Mouse (Mus musculus) forebrain, embryonic 16.5 days (tissue): ENCODE results near the gene Mospd2. TPM values are rescaled to one million over a fixed set of nuclear protein-coding genes. Genes with fewer than 3 reads are reported as not detected.

ENCODE experiments used
- ATAC-seq: fragments of 200-750 bp; cut with Nextera tagmentation; 2 replicates; pipeline ENCODE4 v1.8.0; 2017; ENCODE audit warnings: mild to moderate bottlenecking, moderate library complexity
- H3K27ac ChIP-seq: fragments of 300-500 bp; sonication (generic); 2 replicates; pipeline ENCODE4 v1.5.1; 2014; ENCODE audit warnings: low read length, control low read depth
- H3K27me3 ChIP-seq: fragments of 300-500 bp; sonication (generic); replicated peaks from 2 replicates; pipeline ENCODE4 v1.6.1; 2014; ENCODE audit warnings: low read length; ENCODE audit not compliant: control insufficient read depth, insufficient read depth
- H3K36me3 ChIP-seq: fragments of 300-500 bp; sonication (generic); 2 replicates; pipeline ENCODE4 v1.6.1; 2014; ENCODE audit not compliant: control insufficient read depth, insufficient read depth
- H3K4me1 ChIP-seq: fragments of 300-500 bp; sonication (generic); replicated peaks from 2 replicates; pipeline ENCODE4 v1.6.1; 2014; ENCODE audit warnings: low read length; ENCODE audit not compliant: control insufficient read depth, insufficient read depth
- H3K4me2 ChIP-seq: fragments of 300-500 bp; sonication (generic); 2 replicates; pipeline ENCODE4 v1.6.1; 2014; ENCODE audit warnings: mild to moderate bottlenecking, low read length, control low read depth
- H3K4me3 ChIP-seq: fragments of 300-500 bp; sonication (generic); replicated peaks from 2 replicates; pipeline ENCODE4 v1.5.1; 2014; ENCODE audit warnings: mild to moderate bottlenecking, low read length, control low read depth
- H3K9ac ChIP-seq: fragments of 300-500 bp; sonication (generic); replicated peaks from 2 replicates; pipeline ENCODE4 v1.6.1; 2014; ENCODE audit warnings: low read depth, low read length, control low read depth
- H3K9me3 ChIP-seq: fragments of 300-500 bp; sonication (generic); 2 replicates; pipeline ENCODE4 v1.6.1; 2016; ENCODE audit warnings: low read length; ENCODE audit not compliant: control insufficient read depth
- WGBS: fragments of 180-500 bp; shearing (Covaris S2); extraction: QIAGEN DNeasy Blood & Tissue Kit; methylation state at CpG from one replicate; pipeline ENCODE4 v1.1.7; 2014; 5-methylcytosine and 5-hydroxymethylcytosine counted together
- polyA plus RNA-seq: library from polyadenylated mRNA; unstranded; fragments of >200 nt; fragmentation: Nextera tagmentation; extraction: Ambion mirVana; gene quantifications from 2 replicates; pipeline ENCODE4 v1.2.1, GENCODE M21; 2015

Mospd2 gene
- 17.2 and 17.5 TPM in 2 replicates for polyA plus RNA-seq

DNA sequence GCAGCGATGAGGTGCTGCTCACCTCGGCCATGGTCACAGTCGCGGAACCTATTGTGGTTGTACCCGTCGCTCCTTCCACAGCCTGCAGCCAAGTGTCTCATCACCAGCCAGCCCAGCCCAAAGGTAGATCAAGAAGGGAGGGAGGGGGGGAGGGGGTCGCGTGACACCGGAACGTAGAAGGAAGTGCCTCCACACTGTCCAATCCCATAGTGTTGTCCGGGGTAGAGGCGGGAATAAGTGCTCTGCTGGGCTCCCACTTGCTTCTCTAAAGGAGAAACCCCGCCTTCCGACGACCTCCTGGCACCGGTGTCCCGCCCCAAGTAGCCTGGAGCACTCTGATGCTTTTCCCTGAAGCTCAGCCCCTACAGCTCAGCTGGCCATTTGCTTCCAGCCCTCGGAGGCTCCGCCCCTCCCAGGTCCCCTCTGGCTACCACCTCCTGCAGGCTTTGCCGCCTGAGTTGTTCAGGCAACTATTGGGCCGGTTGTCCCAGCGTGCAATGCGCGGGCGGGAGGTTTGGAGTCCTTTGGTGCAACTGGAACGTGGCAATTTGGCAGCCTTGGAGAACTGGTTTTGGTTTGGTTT lies at the start of gene Mospd2, which contains the start of gene Fancb:
TSS of gene Mospd2 (minus strand) at position 183 of the 583 bp plus-strand sequence.
TSS of gene Fancb (plus strand) at position 400 of the 583 bp plus-strand sequence.
- H3K27me3 ChIP-seq = no peaks in the 10 kb centered on the region
- 15% methylated on average over 24 of the region's 26 CpGs for WGBS
- peak within 1 kb of the TSS; percentile 56 for H3K4me2 ChIP-seq
- peak within 1 kb of the TSS; percentile 47; the same call in 1 of the 2 replicates for H3K27ac ChIP-seq
- ATAC-seq = peak; percentile 99
- H3K9ac ChIP-seq = peak within 1 kb of the TSS; percentile 67
- no peaks in the 10 kb centered on the region for H3K36me3 ChIP-seq
- peaks cover 11% of the 10 kb centered on the region for H3K4me1 ChIP-seq
- peak within 1 kb of the TSS; percentile 66 for H3K4me3 ChIP-seq
- no peaks in the 10 kb centered on the region for H3K9me3 ChIP-seq

DNA sequence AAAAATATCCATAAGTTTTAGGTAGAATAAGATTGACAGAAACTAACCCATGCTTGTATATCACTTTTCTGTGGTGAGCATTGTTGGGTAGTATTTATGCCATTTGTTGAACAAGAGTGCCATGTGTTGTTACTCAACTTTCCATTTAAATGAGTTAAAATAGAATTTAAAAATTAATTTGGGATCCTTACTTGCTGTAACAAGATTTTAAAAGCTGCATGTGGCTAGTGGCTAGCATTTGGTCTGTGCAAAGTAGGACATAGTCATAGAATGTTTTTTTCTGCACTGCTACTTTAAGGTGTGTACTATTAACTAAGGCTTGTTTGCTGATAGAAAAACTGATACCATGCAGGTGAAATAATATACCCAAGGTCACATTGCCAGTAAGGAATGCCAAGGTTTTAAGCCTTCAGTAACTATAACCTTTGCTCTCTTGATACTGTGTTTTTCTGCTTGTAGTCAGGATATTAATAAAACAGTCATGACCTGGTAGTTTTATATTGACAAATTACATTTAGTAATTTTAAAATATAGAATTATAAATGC lies 24.7 kb upstream of the Mospd2 start, which contains the start of gene Gm17604:
TSS of gene Gm17604 (minus strand) at position 51 of the 546 bp plus-strand sequence.
- Histone ChIP-seq H3K36me3 (no peaks in the 10 kb centered on the region), H3K9me3 (no peaks in the 10 kb centered on the region), H3K4me3 (no peak within 1 kb of the TSS), H3K4me2 (no peak within 1 kb of the TSS), H3K4me1 (no peaks in the 10 kb centered on the region), H3K9ac (no peak within 1 kb of the TSS), H3K27me3 (no peaks in the 10 kb centered on the region), H3K27ac (no peak within 1 kb of the TSS)
- no peak for ATAC-seq

DNA sequence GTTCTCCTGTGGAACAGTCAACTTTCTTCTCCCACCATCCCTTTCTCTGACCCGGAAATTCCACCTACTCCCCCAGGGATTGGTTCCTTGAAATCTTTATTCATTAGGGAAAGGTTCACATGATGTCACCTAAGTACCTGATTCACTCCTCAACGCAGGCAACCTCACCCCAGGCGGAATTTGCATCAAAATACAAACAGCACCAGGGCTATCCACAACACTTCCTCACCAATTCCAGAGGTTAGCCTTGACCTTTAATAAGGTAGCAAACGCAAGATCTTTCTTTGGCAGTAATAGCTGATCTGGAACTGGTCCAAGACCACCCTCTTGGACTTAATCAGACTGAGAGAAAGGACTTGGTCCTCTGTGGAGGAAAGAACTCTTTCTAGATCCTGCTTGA lies 23.0 kb upstream of the Mospd2 start:
- Histone ChIP-seq H3K4me1 (no peaks in the 10 kb centered on the region), H3K27me3 (no peaks in the 10 kb centered on the region), H3K9ac (no peak overlapping the region), H3K9me3 (no peaks in the 10 kb centered on the region), H3K36me3 (no peaks in the 10 kb centered on the region), H3K4me2 (no peak overlapping the region), H3K27ac (no peak overlapping the region), H3K4me3 (no peak overlapping the region)
- no peak for ATAC-seq
- 29% methylated on average over 4 of the region's 4 CpGs for WGBS

DNA sequence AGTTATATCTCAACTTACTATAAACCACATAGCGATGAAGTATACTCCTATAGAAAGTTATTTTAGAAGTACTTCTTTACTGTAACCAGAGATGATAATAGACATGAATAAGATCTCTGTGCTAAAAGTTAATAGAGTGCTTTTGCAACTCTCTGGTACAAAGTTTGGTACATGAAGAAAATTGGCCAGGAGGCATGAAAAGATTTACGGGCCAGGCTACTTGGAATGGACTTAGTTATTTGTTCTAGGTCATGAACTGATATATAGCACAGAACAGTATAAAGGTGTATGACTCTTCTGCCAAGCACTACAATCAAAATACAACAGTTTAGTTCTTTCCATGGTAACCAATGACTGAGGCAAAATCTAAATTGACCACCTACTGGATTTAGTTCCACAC lies 1.3 kb downstream of the Mospd2 start:
- 98% methylated on average over 2 of the region's 2 CpGs for WGBS
- Histone ChIP-seq H3K36me3 (no peaks in the 10 kb centered on the region), H3K27ac (no peak overlapping the region), H3K4me3 (no peak overlapping the region; the same call in 1 of the 2 replicates), H3K9me3 (no peaks in the 10 kb centered on the region), H3K4me1 (peaks cover 11% of the 10 kb centered on the region), H3K4me2 (peak overlapping the region; percentile 56; the same call in 1 of the 2 replicates), H3K27me3 (no peaks in the 10 kb centered on the region), H3K9ac (no peak overlapping the region)
- no peak for ATAC-seq

DNA sequence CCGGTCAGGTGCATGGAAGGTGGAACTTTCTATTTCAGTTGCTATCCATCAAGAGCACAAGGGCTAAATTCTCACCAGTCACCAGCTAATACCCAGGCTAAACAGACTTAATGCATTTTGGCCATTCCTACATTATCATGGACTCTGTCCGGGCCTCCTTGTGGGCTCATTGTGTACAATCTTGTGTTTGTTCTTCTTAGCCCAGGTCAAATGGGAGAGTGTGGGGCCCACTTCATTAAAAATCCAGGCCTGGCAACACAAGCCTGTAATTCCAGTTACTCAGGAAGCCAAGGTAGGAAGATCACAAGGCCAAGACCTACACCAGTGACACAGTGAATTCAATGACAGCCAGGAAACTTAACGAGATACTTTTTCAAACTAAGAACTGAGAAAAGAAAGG lies 9.0 kb downstream of the Mospd2 start:
- Histone ChIP-seq H3K27me3 (no peaks in the 10 kb centered on the region), H3K4me3 (no peak overlapping the region), H3K9ac (no peak overlapping the region), H3K9me3 (no peaks in the 10 kb centered on the region), H3K4me1 (no peaks in the 10 kb centered on the region), H3K27ac (no peak overlapping the region), H3K36me3 (no peaks in the 10 kb centered on the region), H3K4me2 (no peak overlapping the region)
- WGBS = 62% methylated on average over 3 of the region's 3 CpGs
- no peak for ATAC-seq

DNA sequence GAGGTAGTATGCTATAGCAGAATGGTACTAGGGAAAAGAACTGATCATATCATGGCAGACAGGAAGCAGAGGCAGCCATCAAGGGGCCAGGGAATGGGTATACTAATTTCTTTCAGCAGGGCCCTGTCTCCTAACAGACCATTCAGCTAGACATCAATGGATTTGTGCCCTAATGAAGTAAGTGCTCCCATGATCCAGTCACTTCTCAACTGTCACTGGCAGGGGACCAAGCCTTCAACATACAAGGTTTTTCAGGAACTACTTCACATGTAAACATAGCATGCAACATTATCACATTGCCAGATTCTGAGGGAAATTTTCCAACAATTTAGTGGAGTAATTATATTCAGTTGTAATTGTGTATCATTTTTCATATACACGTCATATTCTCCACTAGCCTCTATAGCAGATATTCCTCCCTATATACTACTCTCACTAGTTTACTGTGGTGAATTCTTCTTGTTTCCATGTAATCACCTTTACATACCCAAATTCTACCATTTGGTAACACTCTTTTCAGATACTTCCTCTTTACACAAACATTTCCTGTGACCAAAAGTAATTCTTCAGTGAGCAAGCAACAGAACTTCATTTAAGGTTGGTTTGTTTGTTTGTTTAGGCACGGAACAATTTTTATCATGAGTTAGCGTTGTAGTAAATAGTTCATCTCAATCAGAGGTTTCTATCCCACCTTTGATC lies 14.3 kb downstream of the Mospd2 start:
- no peaks in the 10 kb centered on the region for H3K9me3 ChIP-seq
- no peaks in the 10 kb centered on the region for H3K27me3 ChIP-seq
- 87% methylated on average over 3 of the region's 3 CpGs for WGBS
- H3K36me3 ChIP-seq = no peaks in the 10 kb centered on the region
- no peak for ATAC-seq
- H3K27ac ChIP-seq = no peak overlapping the region
- no peak overlapping the region for H3K4me3 ChIP-seq
- H3K4me2 ChIP-seq = no peak overlapping the region
- H3K4me1 ChIP-seq = no peaks in the 10 kb centered on the region
- H3K9ac ChIP-seq = no peak overlapping the region

DNA sequence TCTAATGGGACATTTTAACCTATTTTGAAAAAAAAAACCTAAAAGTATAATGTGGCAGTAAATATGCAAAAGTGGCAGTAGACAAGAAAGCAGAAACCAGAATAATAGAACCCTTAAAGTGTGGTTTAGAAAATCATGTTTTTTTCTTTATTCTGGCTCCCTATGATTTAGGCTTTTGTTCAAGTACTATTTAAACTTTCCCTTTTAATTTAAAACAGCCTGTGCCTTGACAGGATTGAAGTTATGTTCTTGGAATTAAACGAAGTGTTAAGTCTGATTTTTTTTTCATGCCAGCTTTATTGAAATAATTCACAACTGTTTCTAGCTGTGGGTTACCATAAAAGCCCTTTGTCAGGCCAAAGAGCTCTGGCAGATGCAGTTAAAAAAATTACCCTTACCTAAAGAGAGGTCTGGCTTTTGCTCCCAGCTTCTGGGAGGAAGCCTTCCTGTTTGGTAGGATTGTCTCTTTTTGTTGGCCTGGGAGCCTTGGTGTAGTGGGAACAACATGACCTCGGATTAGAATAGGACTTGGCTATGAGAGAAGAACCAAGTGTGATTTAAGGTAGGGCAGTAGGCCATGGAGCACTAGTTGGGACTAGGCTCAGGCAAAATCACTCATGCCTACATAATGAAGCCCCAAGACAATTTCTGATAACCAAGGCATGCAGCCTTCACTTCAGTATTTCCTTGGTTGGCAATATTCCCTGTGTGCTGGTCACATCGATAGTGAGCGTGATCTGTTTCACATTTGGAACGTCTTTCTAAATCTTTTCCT lies 27.4 kb downstream of the Mospd2 start:
- no peaks in the 10 kb centered on the region for H3K9me3 ChIP-seq
- H3K27me3 ChIP-seq = no peaks in the 10 kb centered on the region
- WGBS = 70% methylated on average over 5 of the region's 5 CpGs
- no peak overlapping the region for H3K4me2 ChIP-seq
- peak overlapping the region; percentile 44 for H3K27ac ChIP-seq
- H3K4me1 ChIP-seq = no peaks in the 10 kb centered on the region
- no peak overlapping the region for H3K9ac ChIP-seq
- no peak for ATAC-seq
- no peaks in the 10 kb centered on the region for H3K36me3 ChIP-seq
- H3K4me3 ChIP-seq = no peak overlapping the region

DNA sequence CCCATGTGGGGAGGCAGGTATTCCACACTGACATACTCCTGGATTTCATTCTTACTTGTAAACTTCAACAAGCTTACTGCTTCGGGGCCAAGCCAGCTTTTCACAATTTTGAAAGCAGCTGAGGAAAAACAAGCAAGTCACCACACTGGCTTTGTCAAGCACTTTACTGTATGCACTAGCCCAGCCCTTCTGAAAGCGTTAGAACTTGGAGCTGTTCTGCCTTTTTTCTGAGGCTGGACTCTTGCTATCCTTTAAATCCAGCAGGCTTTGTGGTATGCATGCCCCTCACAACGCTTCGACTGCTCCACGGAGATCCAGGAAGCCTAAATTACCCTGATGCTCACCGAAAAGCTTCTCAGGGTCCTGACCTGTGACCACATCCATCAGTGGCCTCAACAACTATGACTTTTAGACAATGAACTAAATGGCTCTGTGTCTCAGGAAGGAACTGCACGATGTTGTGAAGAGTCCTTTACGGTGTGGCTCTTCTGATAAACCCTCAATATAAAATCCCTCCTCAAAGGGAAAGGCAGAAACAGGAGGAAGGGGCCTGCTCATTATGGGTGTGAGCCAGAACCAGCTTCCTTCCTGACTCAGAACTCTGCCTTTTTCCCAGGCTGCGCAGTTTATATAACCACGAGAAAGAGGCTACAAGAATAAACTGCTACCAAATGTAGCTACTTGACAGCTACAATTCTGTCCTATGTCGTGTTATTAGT lies 28.2 kb downstream of the Mospd2 start:
- no peaks in the 10 kb centered on the region for H3K4me1 ChIP-seq
- no peaks in the 10 kb centered on the region for H3K27me3 ChIP-seq
- H3K27ac ChIP-seq = no peak overlapping the region
- H3K9ac ChIP-seq = no peak overlapping the region
- no peaks in the 10 kb centered on the region for H3K36me3 ChIP-seq
- H3K4me3 ChIP-seq = no peak overlapping the region
- no peak for ATAC-seq
- no peak overlapping the region for H3K4me2 ChIP-seq
- no peaks in the 10 kb centered on the region for H3K9me3 ChIP-seq
- 70% methylated on average over 11 of the region's 11 CpGs for WGBS
